Mouse (Mus musculus): ENCODE results near the gene Spock1.

DNA sequence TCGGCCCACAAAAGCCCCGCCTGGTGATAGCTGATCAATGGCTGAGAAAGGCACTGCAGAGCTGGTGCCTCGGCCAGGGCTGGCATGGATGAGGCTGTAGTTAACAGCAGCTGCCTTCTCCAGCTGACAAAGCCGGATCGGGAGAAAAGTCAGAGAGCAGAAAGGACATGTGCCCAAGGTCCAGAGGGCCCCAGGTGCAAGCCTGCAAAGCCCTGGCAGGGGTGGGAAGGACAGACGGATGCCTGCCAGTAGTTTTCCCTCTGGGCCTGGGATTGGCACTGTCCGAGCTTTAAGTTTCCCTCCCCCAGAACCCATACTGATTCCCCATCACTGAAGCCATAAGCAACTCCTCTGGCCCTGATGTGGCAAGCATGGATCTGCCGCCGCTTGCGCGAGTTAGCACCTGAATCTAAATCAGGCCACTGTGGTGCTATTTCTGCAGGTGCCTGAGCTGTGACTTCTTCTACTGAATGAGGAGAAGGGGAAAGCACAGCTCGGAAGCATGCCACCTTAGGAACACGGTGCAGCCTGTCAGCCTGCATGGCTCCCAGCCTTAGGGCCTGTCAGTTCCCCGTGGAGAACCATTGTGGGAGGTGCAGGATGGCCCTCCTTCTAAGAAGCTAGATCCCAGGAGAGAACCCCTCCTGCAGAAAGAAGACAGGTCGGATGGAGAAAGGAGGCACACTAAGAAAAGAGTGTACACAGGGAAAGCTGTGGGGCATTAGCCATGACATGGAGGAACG, 423.5 kb downstream of the Spock1 start:
- TF ChIP-seq CTCF (conservative IDR thresholded peaks at IDR 0.05; ENCODE audit: low read length) (no peak), NANOG (IDR thresholded peaks at IDR 0.05; ENCODE audit: borderline replicate concordance, low read length) (no peak)
